Mouse (Mus musculus): ENCODE results near the gene Vash1. TPM values are rescaled to one million over a fixed set of nuclear protein-coding genes. Genes with fewer than 3 reads are reported as not detected.
A peak's percentile ranks its signal among the peaks of the same experiment; 100 is the strongest.

Gene Vash1
- total and polyA plus RNA-seq, 3 experiments = 1.1 to 2.7 (median 2.2) TPM

DNA sequence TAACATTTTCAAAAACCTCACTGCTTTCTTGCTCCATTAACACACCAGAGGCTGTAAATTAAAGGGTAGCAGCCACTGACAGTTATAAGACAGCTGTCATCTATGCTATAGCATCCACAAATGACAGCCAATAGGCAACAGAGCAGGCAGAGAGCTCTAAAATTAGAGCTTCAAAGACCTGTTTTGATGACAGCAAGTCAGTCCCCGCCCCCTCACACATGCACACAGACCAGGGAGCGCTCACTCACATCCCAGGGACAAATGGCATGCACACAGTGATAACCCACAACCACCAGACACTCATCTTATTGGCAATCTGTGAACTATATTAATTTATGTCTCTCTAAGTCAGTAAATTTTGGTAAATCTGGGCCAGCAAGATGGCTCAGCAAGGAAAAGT, 45.8 kb downstream of the Vash1 start:
- no peak for TF ChIP-seq E2F4 (IDR thresholded peaks at IDR 0.05; ENCODE audit: insufficient replicate concordance, low read depth, low read length)
- no peak for TF ChIP-seq JUN (IDR thresholded peaks at IDR 0.05; ENCODE audit: insufficient read depth, low read depth, low read length)
- no peak for TF ChIP-seq KAT2A (IDR thresholded peaks at IDR 0.05; ENCODE audit: insufficient replicate concordance, low read length)
- in situ Hi-C loops (cut with MboI; ENCODE audit: low pct_ligation_motif_present, low pct_unique_long_range_greater_than_20kb, low sequenced_read_pairs) (no loop called here), dilution Hi-C loops (cut with MboI; ENCODE audit: extremely low pct_ligation_motif_present, extremely low pct_unique_long_range_greater_than_20kb, low sequenced_read_pairs) (no loop called here)
- H3K4me1 ChIP-seq (ENCODE audit: control insufficient read depth in 1 of 2, insufficient read depth in 2 of 2) = peaks cover 3 to 10% of the 10 kb centered on the region in 2 experiments; a peak in 3 of 4 replicates
- peaks cover 3% of the 10 kb centered on the region for H3K27me3 ChIP-seq (replicated peaks)
- H3K9me3 ChIP-seq (replicated peaks; ENCODE audit: low read length) = no peaks in the 10 kb centered on the region
- H3K9ac ChIP-seq (ENCODE audit: insufficient read depth, low read depth) = no peak overlapping the region
- no peak overlapping the region for H3K4me2 ChIP-seq (ENCODE audit: insufficient read depth, low read depth, poor library complexity, severe bottlenecking)
- no peak overlapping the region for H3K4me3 ChIP-seq (replicated peaks in 1 of 3; ENCODE audit: low read depth in 2 of 3, low read length in 2 of 3, poor library complexity in 1 of 3)
- H3K27ac ChIP-seq (ENCODE audit: insufficient read depth, low read depth) = no peak overlapping the region
- no peak for DNase-seq (ENCODE audit: extremely low read depth)
- peaks cover 0 to 24% of the 10 kb centered on the region in 2 experiments for H3K36me3 ChIP-seq (replicated peaks in 1 of 2; ENCODE audit: control insufficient read depth in 1 of 2, insufficient read depth in 1 of 2, low read length in 1 of 2)
- H3K79me2 ChIP-seq (replicated peaks; ENCODE audit: control insufficient read depth, extremely low read depth, insufficient read depth, poor library complexity, severe bottlenecking) = no peaks in the 10 kb centered on the region

DNA sequence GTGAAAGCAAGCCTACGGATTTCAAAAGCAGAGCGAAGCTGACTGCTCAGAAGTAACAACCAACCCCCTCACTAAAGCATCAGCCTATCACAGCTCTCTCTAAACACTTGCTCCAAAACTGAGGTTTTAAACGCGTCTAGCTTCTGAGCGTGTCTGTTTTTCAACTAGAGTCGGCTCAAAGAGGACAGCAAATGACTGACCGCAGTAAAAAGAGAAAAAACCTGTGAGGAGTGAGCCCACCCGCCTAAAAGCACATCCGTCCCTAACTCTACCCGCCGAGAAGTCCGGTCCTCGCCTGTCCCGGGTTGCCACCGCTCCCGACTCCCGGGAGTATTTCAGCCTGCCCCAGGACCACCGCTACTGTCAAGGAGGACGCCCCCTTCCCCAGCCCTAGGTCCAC, 47.2 kb downstream of the Vash1 start:
- peak; percentile 42 for DNase-seq (ENCODE audit: extremely low read depth)
- peak overlapping the region; percentile 86 for H3K4me2 ChIP-seq (ENCODE audit: insufficient read depth, low read depth, poor library complexity, severe bottlenecking)
- no peaks in the 10 kb centered on the region for H3K79me2 ChIP-seq (replicated peaks; ENCODE audit: control insufficient read depth, extremely low read depth, insufficient read depth, poor library complexity, severe bottlenecking)
- H3K9me3 ChIP-seq (replicated peaks; ENCODE audit: low read length) = no peaks in the 10 kb centered on the region
- in situ Hi-C loops (cut with MboI; ENCODE audit: low pct_ligation_motif_present, low pct_unique_long_range_greater_than_20kb, low sequenced_read_pairs) (no loop called here), dilution Hi-C loops (cut with MboI; ENCODE audit: extremely low pct_ligation_motif_present, extremely low pct_unique_long_range_greater_than_20kb, low sequenced_read_pairs) (no loop called here)
- peak overlapping the region; percentile 38 for H3K9ac ChIP-seq (ENCODE audit: insufficient read depth, low read depth)
- H3K4me3 ChIP-seq (replicated peaks in 1 of 3; ENCODE audit: low read depth in 2 of 3, low read length in 2 of 3, poor library complexity in 1 of 3) = peak overlapping the region; percentile 55 to 76 (median 73)
- TF ChIP-seq NRF1 (IDR thresholded peaks at IDR 0.05; ENCODE audit: low read depth, low read length) (no peak), SIN3A (IDR thresholded peaks at IDR 0.05; ENCODE audit: low read length) (peak; percentile 33; the same call in 1 of the 2 replicates), ZC3H11A (IDR thresholded peaks at IDR 0.05; ENCODE audit: low read depth, low read length) (no peak)
- H3K27ac ChIP-seq (ENCODE audit: insufficient read depth, low read depth) = no peak overlapping the region
- peaks cover 3 to 10% of the 10 kb centered on the region in 2 experiments; a peak in 3 of 4 replicates for H3K4me1 ChIP-seq (ENCODE audit: control insufficient read depth in 1 of 2, insufficient read depth in 2 of 2)
- peaks cover 0 to 17% of the 10 kb centered on the region in 2 experiments for H3K36me3 ChIP-seq (replicated peaks in 1 of 2; ENCODE audit: control insufficient read depth in 1 of 2, insufficient read depth in 1 of 2, low read length in 1 of 2)
- peaks cover 3% of the 10 kb centered on the region for H3K27me3 ChIP-seq (replicated peaks)

DNA sequence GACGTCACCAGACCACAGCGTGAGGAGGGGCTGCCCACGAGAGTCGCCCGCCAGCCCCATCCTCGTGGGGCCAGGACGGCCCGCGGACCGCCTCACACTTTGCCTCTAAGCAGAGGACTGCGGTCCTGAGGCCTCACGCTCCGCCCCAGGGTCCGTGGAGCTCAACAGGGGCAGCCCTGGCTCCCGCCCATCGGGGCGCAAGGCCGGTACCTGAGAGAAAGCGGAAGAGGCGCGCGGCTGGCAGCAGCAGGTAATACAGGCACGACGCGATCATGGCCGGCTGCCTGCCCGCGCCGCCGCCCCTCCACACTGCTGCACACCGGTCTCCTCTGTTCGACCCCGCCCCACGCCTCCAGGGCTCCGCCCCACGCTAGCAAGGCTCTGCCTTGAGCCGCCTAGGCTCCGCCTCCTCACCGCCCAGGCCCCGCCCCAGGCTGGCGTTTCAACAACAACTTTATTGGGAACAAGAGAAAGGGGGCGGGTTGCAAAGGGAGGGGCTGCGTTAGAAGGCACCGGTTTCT, 47.7 kb downstream of the Vash1 start, which contains the start of gene Angel1:
Gene Angel1 (minus strand): TSS at position 341 of the 521 bp plus-strand sequence.
- H3K27me3 ChIP-seq (replicated peaks) = peaks cover 3% of the 10 kb centered on the region
- H3K79me2 ChIP-seq (replicated peaks; ENCODE audit: control insufficient read depth, extremely low read depth, insufficient read depth, poor library complexity, severe bottlenecking) = no peaks in the 10 kb centered on the region
- peak within 1 kb of the TSS; percentile 55 to 76 (median 73) for H3K4me3 ChIP-seq (replicated peaks in 1 of 3; ENCODE audit: low read depth in 2 of 3, low read length in 2 of 3, poor library complexity in 1 of 3)
- H3K4me1 ChIP-seq (ENCODE audit: control insufficient read depth in 1 of 2, insufficient read depth in 2 of 2) = peaks cover 3 to 10% of the 10 kb centered on the region in 2 experiments; a peak in 3 of 4 replicates
- peaks cover 0 to 15% of the 10 kb centered on the region in 2 experiments for H3K36me3 ChIP-seq (replicated peaks in 1 of 2; ENCODE audit: control insufficient read depth in 1 of 2, insufficient read depth in 1 of 2, low read length in 1 of 2)
- no peaks in the 10 kb centered on the region for H3K9me3 ChIP-seq (replicated peaks; ENCODE audit: low read length)
- H3K27ac ChIP-seq (ENCODE audit: insufficient read depth, low read depth) = no peak within 1 kb of the TSS
- in situ Hi-C loops (cut with MboI; ENCODE audit: low pct_ligation_motif_present, low pct_unique_long_range_greater_than_20kb, low sequenced_read_pairs) (no loop called here), dilution Hi-C loops (cut with MboI; ENCODE audit: extremely low pct_ligation_motif_present, extremely low pct_unique_long_range_greater_than_20kb, low sequenced_read_pairs) (no loop called here)
- peak within 1 kb of the TSS; percentile 86 for H3K4me2 ChIP-seq (ENCODE audit: insufficient read depth, low read depth, poor library complexity, severe bottlenecking)
- DNase-seq (ENCODE audit: extremely low read depth) = peak; percentile 97
- peak within 1 kb of the TSS; percentile 38 for H3K9ac ChIP-seq (ENCODE audit: insufficient read depth, low read depth)
- TF ChIP-seq E2F4 (IDR thresholded peaks at IDR 0.05; ENCODE audit: insufficient replicate concordance, low read depth, low read length) = no peak
- peak; percentile 31; the same call in 1 of the 2 replicates for TF ChIP-seq ZNF384 (IDR thresholded peaks at IDR 0.05; ENCODE audit: low read depth, low read length)
- peak; percentile 58; the same call in 1 of the 2 replicates for TF ChIP-seq SIN3A (IDR thresholded peaks at IDR 0.05; ENCODE audit: low read length)
- no peak for TF ChIP-seq GABPA (IDR thresholded peaks at IDR 0.05; ENCODE audit: insufficient replicate concordance, low read depth, low read length)
- no peak for TF ChIP-seq USF1 (IDR thresholded peaks at IDR 0.05; ENCODE audit: low read depth, low read length)
- TF ChIP-seq EP300 (IDR thresholded peaks at IDR 0.05; ENCODE audit: low read length) = no peak
- 0 out of 2 replicates have a peak, but pooled peaks have one; percentile 35 for TF ChIP-seq RCOR1 (conservative IDR thresholded peaks at IDR 0.05; ENCODE audit: low read depth, low read length)
- TF ChIP-seq RAD21 (IDR thresholded peaks at IDR 0.05; ENCODE audit: low read depth, low read length) = no peak
- no peak for TF ChIP-seq TBP (conservative IDR thresholded peaks at IDR 0.05; ENCODE audit: low read depth, low read length)
- no peak for TF ChIP-seq USF2 (conservative IDR thresholded peaks at IDR 0.05; ENCODE audit: low read depth, low read length)
- TF ChIP-seq POLR2AphosphoS2 (IDR thresholded peaks at IDR 0.05; ENCODE audit: low read depth, low read length) = no peak; the same call in 1 of the 2 replicates
- TF ChIP-seq ZKSCAN1 (IDR thresholded peaks at IDR 0.05; ENCODE audit: borderline replicate concordance, low read depth, low read length) = no peak
- TF ChIP-seq JUND (conservative IDR thresholded peaks at IDR 0.05; ENCODE audit: low read depth, low read length) = no peak
- TF ChIP-seq MEF2A (IDR thresholded peaks at IDR 0.05; ENCODE audit: borderline replicate concordance, low read depth, low read length) = peak; percentile 72
- no peak for TF ChIP-seq KAT2A (IDR thresholded peaks at IDR 0.05; ENCODE audit: insufficient replicate concordance, low read length)
- peak; percentile 63 for TF ChIP-seq NRF1 (IDR thresholded peaks at IDR 0.05; ENCODE audit: low read depth, low read length)
- no peak for TF ChIP-seq UBTF (IDR thresholded peaks at IDR 0.05; ENCODE audit: low read depth, low read length)
- no peak for TF ChIP-seq CTCF (conservative IDR thresholded peaks at IDR 0.05 in 1 of 2, IDR thresholded peaks at IDR 0.05 in 1 of 2; ENCODE audit: low read depth in 2 of 2, low read length in 2 of 2)
- TF ChIP-seq ZC3H11A (IDR thresholded peaks at IDR 0.05; ENCODE audit: low read depth, low read length) = no peak
- peak; percentile 64 for TF ChIP-seq TCF12 (IDR thresholded peaks at IDR 0.05; ENCODE audit: low read depth, low read length)
- TF ChIP-seq MAFK (IDR thresholded peaks at IDR 0.05; ENCODE audit: insufficient replicate concordance, low read length) = no peak
- TF ChIP-seq NELFE (IDR thresholded peaks at IDR 0.05; ENCODE audit: low read depth, low read length) = peak; percentile 75
- TF ChIP-seq JUN (IDR thresholded peaks at IDR 0.05; ENCODE audit: insufficient read depth, low read depth, low read length) = no peak
